Mouse (Mus musculus) lung, embryonic 15.5 days (tissue): ENCODE results near the gene Actr3. TPM values are rescaled to one million over a fixed set of nuclear protein-coding genes. Genes with fewer than 3 reads are reported as not detected.
A peak's percentile ranks its signal among the peaks of the same experiment; 100 is the strongest.
"Not testable (repeated sequence)": the region's sequence is repeated elsewhere in the genome, so short reads cannot be mapped to it uniquely, and the experiment has no call there.

Experiments
- ATAC-seq: fragments of 200-750 bp; cut with Nextera tagmentation; 2 replicates; pipeline ENCODE4 v1.8.0; 2017; ENCODE audit warnings: moderate number of reproducible peaks, borderline replicate concordance; ENCODE audit not compliant: low FRiP score, low TSS enrichment; ENCODE audit errors: extremely low read depth
- H3K27ac ChIP-seq: fragments of 300-500 bp; sonication (generic); 2 replicates; pipeline ENCODE4 v1.5.1; 2015; ENCODE audit warnings: moderate library complexity, mild to moderate bottlenecking, inconsistent platforms
- H3K27me3 ChIP-seq: fragments of 300-500 bp; sonication (generic); 2 replicates; pipeline ENCODE4 v1.6.1; 2015; ENCODE audit warnings: inconsistent platforms
- H3K36me3 ChIP-seq: fragments of 300-500 bp; sonication (generic); 2 replicates; pipeline ENCODE4 v1.6.1; 2015; ENCODE audit warnings: inconsistent platforms
- H3K4me1 ChIP-seq: fragments of 300-500 bp; sonication (generic); 2 replicates; pipeline ENCODE4 v1.6.1; 2015; ENCODE audit warnings: inconsistent platforms
- H3K4me2 ChIP-seq: fragments of 300-500 bp; sonication (generic); 2 replicates; pipeline ENCODE4 v1.6.1; 2015; ENCODE audit warnings: inconsistent platforms, mild to moderate bottlenecking, moderate library complexity
- H3K4me3 ChIP-seq: fragments of 300-500 bp; sonication (generic); 2 replicates; pipeline ENCODE4 v1.5.1; 2015; ENCODE audit warnings: mild to moderate bottlenecking, inconsistent platforms
- H3K9ac ChIP-seq: fragments of 300-500 bp; sonication (generic); 2 replicates; pipeline ENCODE4 v1.6.1; 2015; ENCODE audit warnings: inconsistent platforms
- H3K9me3 ChIP-seq: fragments of 300-500 bp; sonication (generic); 2 replicates; pipeline ENCODE4 v1.6.1; 2016; ENCODE audit warnings: inconsistent platforms
- WGBS: fragments of 180-500 bp; shearing (Covaris S2); methylation state at CpG from one replicate; pipeline ENCODE4 v1.1.7; 2015; 5-methylcytosine and 5-hydroxymethylcytosine counted together
- polyA plus RNA-seq: library from polyadenylated mRNA; unstranded; fragments of >200 nt; fragmentation: Nextera tagmentation; extraction: Ambion mirVana; gene quantifications from 2 replicates; pipeline ENCODE4 v1.2.1, GENCODE M21; 2015

Gene Actr3
- polyA plus RNA-seq, 1 experiment from 2014 or later = 335 TPM

DNA sequence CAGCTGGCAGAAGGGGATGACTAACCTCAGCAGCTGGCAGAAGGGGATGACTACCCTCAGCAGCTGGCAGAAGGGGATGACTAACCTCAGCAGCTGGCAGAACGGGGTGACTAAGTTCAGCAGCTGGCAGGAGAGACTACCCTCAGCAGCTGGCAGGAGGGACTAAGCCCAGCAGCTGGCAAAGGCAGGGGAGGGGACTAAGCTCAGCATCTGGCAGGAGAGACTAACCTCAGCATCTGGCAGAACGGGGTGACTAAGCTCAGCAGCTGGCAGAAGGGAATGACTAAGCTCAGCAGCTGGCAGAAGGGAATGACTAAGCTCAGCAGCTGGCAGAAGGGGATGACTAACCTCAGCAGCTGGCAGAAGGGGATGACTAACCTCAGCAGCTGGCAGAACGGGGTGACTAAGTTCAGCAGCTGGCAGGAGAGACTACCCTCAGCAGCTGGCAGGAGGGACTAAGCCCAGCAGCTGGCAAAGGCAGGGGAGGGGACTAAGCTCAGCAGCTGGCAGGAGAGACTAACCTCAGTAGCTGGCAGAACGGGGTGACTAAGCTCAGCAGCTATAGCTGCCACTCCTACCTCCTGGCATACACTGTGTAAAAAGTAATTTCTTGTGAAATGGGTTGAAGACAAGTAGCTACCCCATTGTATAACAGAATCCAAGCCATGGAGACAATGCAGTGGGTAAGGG lies 45.3 kb downstream of the Actr3 start:
- H3K9me3 ChIP-seq, H3K27ac ChIP-seq, H3K27me3 ChIP-seq, H3K9ac ChIP-seq, H3K4me3 ChIP-seq, ATAC-seq, H3K4me1 ChIP-seq, H3K4me2 ChIP-seq: not testable (repeated sequence)
- peaks cover 24% of the 10 kb centered on the region for H3K36me3 ChIP-seq
- 83% methylated on average over 4 of the region's 4 CpGs for WGBS

DNA sequence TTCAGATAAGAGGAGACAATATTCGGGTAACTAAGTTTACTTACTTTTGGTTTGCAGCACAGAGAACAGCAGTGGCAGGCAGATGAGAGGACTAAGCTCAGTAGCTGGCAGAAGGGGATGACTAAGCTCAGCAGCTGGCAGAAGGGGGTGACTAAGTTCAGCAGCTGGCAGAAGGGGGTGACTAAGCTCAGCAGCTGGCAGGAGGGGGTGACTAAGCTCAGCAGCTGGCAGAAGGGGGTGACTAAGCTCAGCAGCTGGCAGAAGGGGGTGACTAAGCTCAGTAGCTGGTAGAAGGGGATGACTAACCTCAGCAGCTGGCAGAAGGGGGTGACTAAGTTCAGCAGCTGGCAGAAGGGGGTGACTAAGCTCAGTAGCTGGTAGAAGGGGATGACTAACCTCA lies 45.9 kb downstream of the Actr3 start:
- H3K36me3 ChIP-seq = peaks cover 20% of the 10 kb centered on the region
- H3K9ac ChIP-seq, H3K9me3 ChIP-seq, H3K4me1 ChIP-seq, H3K4me3 ChIP-seq, H3K4me2 ChIP-seq, H3K27ac ChIP-seq, H3K27me3 ChIP-seq, ATAC-seq: not testable (repeated sequence)
- 50% methylated on average over 1 of the region's 1 CpGs for WGBS

DNA sequence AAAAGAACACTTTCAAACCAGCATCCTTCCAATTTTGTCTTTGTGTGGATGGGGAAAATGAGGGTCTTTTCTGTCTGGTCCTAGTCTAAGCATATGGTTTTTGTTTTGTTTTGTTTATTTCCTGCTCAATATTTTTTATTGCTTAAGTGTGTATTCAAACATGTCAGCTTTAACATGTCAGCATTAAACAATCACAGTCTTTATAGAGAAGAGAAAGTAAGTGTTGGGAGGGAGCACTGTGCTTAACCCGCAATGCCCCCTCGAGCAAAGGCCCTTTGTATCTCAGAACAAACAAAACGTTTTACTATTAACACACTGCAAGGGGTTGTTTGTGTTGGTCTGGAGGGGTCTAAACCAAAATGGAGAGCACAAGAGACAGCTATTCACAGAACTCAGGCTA lies 47.2 kb downstream of the Actr3 start:
- ATAC-seq = peak; percentile 43; the same call in 1 of the 2 replicates
- H3K27ac ChIP-seq = no peak overlapping the region; the same call in 1 of the 2 replicates
- no peak overlapping the region for H3K4me2 ChIP-seq
- no peak overlapping the region for H3K9ac ChIP-seq
- 0 out of 2 replicates have a peak, but pooled peaks cover 3% of the 10 kb centered on the region for H3K4me1 ChIP-seq
- peaks cover 17% of the 10 kb centered on the region for H3K36me3 ChIP-seq
- no peak overlapping the region for H3K4me3 ChIP-seq
- WGBS = 16% methylated on average over 3 of the region's 3 CpGs
- H3K27me3 ChIP-seq = no peaks in the 10 kb centered on the region
- H3K9me3 ChIP-seq = no peaks in the 10 kb centered on the region

DNA sequence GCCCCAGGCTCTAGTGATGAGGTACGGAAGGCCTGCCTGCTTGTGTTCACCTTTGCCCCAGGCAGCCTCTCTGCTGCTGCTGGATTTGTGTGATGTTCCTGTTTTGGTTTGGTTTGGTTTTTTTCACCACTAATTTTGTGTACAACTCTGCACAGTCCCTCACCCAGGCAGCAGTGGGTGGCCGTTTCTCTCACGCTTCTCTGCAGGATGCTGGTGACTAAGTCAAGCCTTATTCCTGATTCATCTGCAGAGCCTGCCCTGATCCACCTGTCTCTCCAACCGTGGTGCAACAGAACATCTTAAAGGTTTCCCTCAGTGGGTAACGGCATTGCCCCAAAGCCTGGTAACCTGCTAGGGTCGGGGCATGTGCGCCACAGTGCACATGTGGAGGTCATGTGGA lies 49.3 kb downstream of the Actr3 start:
- Histone ChIP-seq H3K4me1 (0 out of 2 replicates have a peak, but pooled peaks cover 3% of the 10 kb centered on the region), H3K4me3 (no peak overlapping the region), H3K9ac (no peak overlapping the region), H3K9me3 (no peaks in the 10 kb centered on the region), H3K27me3 (no peaks in the 10 kb centered on the region), H3K4me2 (no peak overlapping the region), H3K36me3 (peaks cover 1% of the 10 kb centered on the region), H3K27ac (no peak overlapping the region)
- ATAC-seq = no peak
- WGBS = 59% methylated on average over 7 of the region's 7 CpGs

DNA sequence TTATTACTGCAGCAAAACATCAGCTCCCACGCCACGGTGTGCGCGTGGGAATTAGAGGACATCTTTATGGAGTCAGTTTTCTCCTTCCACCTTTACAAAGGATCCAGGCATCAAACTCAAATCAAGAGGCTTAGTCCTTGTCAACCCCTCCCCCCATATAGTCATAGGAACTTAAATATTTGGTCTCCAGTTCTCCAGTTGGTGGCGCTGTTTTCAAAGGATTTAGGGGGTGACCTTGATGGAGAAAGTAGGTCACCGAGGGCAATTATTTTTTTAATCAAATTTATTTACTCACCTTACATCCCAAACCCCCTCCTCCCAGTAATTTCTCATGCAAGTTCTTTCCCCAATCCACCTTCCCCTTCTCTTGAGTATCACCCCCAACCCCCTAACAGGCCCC lies 52.9 kb downstream of the Actr3 start:
- no peak for ATAC-seq
- H3K9me3 ChIP-seq = no peaks in the 10 kb centered on the region

DNA sequence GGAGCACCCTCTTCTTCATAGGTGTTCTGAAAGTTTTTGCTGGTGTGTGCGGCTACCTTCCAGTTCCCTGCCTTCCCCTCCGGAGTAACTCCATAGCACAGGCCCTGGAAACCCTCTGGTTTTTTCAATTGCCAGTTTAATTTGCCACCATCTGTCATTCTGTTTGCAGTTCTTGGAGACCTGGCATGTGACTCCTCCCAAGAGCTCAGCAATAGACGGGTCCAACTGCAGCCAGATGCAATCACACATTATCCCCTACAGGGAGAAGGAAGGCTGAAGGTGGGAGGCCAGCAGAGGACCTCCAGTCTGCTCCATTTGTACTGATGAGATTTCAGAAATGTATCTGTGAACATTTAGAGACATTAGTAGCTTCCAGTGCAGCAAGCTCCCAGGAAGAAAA lies 56.6 kb downstream of the Actr3 start:
- H3K4me3 ChIP-seq = no peak overlapping the region
- H3K4me2 ChIP-seq = no peak overlapping the region
- no peaks in the 10 kb centered on the region for H3K4me1 ChIP-seq
- no peak for ATAC-seq
- H3K27me3 ChIP-seq = no peaks in the 10 kb centered on the region
- H3K36me3 ChIP-seq = no peaks in the 10 kb centered on the region
- H3K9me3 ChIP-seq = no peaks in the 10 kb centered on the region
- 65% methylated on average over 3 of the region's 3 CpGs for WGBS
- no peak overlapping the region for H3K9ac ChIP-seq
- no peak overlapping the region for H3K27ac ChIP-seq

More for the DNA sequence above, 52.9 kb downstream of the Actr3 start:
- Histone ChIP-seq H3K9ac (no peak overlapping the region), H3K36me3 (no peaks in the 10 kb centered on the region), H3K27ac (no peak overlapping the region), H3K4me1 (no peaks in the 10 kb centered on the region), H3K4me3 (no peak overlapping the region), H3K4me2 (no peak overlapping the region), H3K27me3 (no peaks in the 10 kb centered on the region)
- 60% methylated on average over 6 of the region's 6 CpGs for whole genome bisulfite sequencing

DNA sequence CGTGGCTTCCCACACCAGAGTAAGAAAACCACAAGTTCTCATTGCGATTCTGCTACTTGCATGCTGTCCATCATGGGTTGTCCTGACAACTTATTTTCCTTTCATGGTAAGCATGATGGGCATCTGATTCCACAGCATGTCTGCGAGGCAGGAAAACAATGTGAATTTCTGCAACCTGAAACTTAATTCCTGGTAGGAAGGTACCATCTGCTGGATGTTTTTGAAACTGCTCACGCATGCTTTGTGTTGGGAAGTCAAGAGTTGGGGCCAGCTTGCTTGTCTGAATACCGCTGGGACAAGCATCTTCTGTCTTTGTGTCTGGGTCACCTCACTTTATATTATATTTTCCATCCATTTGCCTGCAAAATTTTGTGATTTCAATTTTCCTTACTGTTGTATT lies 62.7 kb downstream of the Actr3 start:
- H3K36me3 ChIP-seq = no peaks in the 10 kb centered on the region
- 58% methylated on average over 5 of the region's 5 CpGs for WGBS
- no peaks in the 10 kb centered on the region for H3K9me3 ChIP-seq
- no peak for ATAC-seq
- H3K9ac ChIP-seq = no peak overlapping the region
- H3K27ac ChIP-seq = no peak overlapping the region
- no peaks in the 10 kb centered on the region for H3K27me3 ChIP-seq
- no peak overlapping the region for H3K4me3 ChIP-seq
- H3K4me2 ChIP-seq = no peak overlapping the region
- no peaks in the 10 kb centered on the region for H3K4me1 ChIP-seq

DNA sequence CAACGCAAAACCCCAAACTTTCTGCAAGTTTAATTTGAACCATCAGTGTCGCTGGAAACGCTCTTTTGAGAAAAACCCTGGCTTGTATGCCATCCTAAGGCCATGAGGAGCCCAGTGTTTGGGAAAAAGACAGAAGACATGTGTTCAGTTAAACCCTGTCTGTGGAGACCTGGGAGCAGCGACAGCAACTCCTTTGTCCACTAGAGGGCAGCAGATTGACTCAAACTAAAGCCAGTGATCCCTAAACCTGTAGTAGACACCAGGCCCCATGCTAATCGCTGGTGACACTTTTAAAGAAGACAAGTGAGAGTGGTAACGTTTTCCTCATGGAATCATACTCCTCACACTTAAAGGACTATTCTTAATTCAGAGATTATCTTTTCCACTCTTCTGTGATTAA lies 64.7 kb downstream of the Actr3 start:
- Histone ChIP-seq H3K9me3 (no peaks in the 10 kb centered on the region), H3K9ac (no peak overlapping the region), H3K27me3 (no peaks in the 10 kb centered on the region), H3K27ac (no peak overlapping the region), H3K36me3 (no peaks in the 10 kb centered on the region), H3K4me3 (no peak overlapping the region), H3K4me1 (no peaks in the 10 kb centered on the region), H3K4me2 (no peak overlapping the region)
- ATAC-seq = no peak
- 23% methylated on average over 6 of the region's 6 CpGs for WGBS

DNA sequence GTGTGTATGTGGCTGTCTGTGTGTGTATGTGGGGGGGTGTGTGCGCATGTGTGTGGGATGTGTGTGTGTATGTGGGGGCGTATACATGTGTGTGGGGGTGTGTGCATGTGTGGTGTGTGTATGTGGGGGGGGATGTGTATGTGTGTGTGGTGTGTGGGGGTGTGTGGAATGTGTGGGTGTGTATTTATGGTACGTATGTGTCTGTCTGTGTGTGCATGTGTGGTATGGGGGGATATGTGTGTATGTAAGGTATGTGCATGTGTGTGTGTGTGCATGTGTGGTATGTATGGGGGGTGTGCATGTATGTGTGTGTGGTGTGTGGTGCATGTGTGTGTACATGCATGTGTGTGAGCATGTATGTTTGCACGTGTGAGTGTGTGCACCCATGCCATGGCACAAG lies 70.0 kb downstream of the Actr3 start:
- WGBS = 88% methylated on average over 4 of the region's 4 CpGs

DNA sequence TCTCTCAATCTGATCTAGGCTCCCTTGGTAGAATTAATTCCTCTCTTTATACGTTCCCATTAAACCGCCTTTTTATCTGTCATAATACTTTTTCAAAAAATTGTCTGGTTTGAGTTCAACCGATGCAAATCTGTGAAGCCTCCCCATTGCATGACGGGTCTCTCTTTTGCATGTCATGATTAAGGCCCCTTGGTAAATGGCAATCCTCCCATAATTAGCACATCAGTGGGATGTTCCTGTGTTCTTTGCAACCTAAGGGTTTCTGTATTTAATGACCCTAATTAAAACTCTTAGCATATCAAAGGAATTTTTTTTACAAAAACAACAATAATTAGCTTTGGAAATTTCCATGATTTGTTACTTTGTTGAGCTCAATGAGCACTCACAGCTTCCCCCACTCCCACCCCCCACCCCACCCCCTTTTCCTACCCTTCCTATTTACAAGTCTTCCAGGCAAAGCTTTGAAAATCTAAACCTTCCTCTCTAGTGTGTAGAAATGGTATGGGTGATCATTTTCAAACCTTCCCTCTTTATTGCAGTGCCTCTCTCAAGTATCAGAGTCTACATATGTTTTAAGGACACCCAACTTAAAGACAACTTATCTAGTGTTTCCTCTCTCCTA lies 84.0 kb downstream of the Actr3 start:
- 89% methylated on average over 4 of the region's 4 CpGs for WGBS
- no peak for ATAC-seq

More for the DNA sequence above, 70.0 kb downstream of the Actr3 start:
- no peak overlapping the region for H3K4me3 ChIP-seq
- H3K9me3 ChIP-seq = no peaks in the 10 kb centered on the region
- 0 out of 2 replicates have a peak, but pooled peaks have one; percentile 35 for ATAC-seq
- H3K27ac ChIP-seq = no peak overlapping the region
- H3K4me1 ChIP-seq = no peaks in the 10 kb centered on the region
- no peak overlapping the region for H3K9ac ChIP-seq
- no peak overlapping the region for H3K4me2 ChIP-seq
- no peaks in the 10 kb centered on the region for H3K27me3 ChIP-seq
- H3K36me3 ChIP-seq = no peaks in the 10 kb centered on the region

DNA sequence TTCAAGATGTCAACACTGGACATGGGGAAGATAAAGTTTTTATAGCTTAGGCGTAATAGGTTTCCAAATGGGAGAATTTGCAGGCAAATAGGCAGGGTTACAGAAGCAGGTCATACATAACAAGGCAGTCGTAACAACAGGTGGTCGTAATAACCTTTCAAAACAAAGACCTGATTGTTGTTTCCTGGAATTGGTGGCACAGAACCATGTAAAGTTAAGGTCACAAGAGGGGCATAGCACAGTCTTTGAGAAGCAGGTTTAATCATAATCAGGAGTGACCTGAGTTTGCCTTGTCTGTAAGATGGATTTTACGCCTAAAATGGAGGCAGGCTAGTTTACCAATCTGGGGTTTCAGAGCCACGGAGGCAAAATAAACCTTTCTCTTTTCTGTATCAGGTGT lies 84.7 kb downstream of the Actr3 start:
- ATAC-seq = no peak
- 86% methylated on average over 5 of the region's 5 CpGs for WGBS
- Histone ChIP-seq H3K4me1 (no peaks in the 10 kb centered on the region), H3K9me3 (no peaks in the 10 kb centered on the region), H3K27ac (no peak overlapping the region), H3K9ac (no peak overlapping the region), H3K4me3 (no peak overlapping the region), H3K27me3 (no peaks in the 10 kb centered on the region), H3K4me2 (no peak overlapping the region), H3K36me3 (no peaks in the 10 kb centered on the region)

More for the DNA sequence above, 84.0 kb downstream of the Actr3 start:
- no peaks in the 10 kb centered on the region for H3K27me3 ChIP-seq
- H3K4me1 ChIP-seq = no peaks in the 10 kb centered on the region
- H3K9ac ChIP-seq = no peak overlapping the region
- H3K36me3 ChIP-seq = no peaks in the 10 kb centered on the region
- H3K27ac ChIP-seq = no peak overlapping the region
- no peak overlapping the region for H3K4me2 ChIP-seq
- H3K9me3 ChIP-seq = no peaks in the 10 kb centered on the region
- H3K4me3 ChIP-seq = no peak overlapping the region

DNA sequence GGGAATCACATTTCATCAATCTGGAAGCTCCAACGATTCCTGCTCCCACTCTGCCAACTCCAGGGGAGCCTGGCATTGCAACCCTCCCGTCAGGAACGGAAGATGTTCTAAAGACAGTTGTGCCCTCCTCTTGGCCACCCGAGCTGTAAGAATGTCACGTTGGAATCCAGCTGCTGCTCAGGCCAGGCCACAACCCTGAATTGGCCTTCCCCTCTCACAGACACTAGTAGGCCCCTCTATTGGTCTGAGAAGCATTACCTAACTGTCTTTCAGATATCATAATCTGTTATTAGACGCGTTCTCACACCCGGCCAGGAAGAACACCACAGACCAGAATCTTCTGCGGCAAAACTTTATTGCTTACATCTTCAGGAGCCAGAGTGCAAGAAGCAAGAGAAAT lies 89.7 kb downstream of the Actr3 start:
- Histone ChIP-seq H3K4me2 (no peak overlapping the region), H3K4me3 (no peak overlapping the region), H3K27ac (no peak overlapping the region), H3K9me3 (no peaks in the 10 kb centered on the region), H3K27me3 (no peaks in the 10 kb centered on the region), H3K4me1 (no peaks in the 10 kb centered on the region), H3K9ac (no peak overlapping the region), H3K36me3 (no peaks in the 10 kb centered on the region)
- no peak for ATAC-seq
- WGBS = 93% methylated on average over 9 of the region's 9 CpGs
